Mouse (Mus musculus) E14TG2a.4 (cell line): Measurements from ENCODE around the gene Amfr.

Source experiments
- CTCF ChIP-seq: conservative IDR thresholded peaks from 2 replicates; pipeline ENCODE4 v1.5.1; 2014; ENCODE audit warnings: low read length
- NANOG ChIP-seq: IDR thresholded peaks from 2 replicates; pipeline ENCODE4 v1.6.1; 2014; ENCODE audit warnings: borderline replicate concordance, low read length, mixed read lengths
- POU5F1 ChIP-seq: IDR thresholded peaks from 2 replicates; pipeline ENCODE4 v1.6.1; 2014; ENCODE audit warnings: low read length, borderline replicate concordance

DNA sequence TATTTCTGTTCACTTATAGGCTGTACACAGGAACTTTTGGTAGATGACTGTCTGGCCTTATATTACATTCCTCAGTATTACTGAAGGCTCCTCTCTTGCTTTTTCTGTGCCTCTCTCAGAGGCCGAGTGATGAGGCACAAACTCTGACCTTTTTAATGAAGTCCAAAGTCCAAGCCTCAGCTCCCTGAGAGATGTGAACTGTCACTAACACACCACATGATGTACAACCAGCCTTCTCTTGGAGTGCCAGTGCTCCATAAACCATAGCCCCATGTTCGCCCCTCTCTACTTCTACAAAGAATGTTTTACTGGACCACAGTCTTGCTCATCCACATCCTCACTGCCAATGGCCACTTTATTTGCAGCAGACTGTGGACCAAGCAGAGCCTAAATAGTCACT, 37.3 kb downstream of the Amfr start:
- no peak for TF ChIP-seq CTCF
- no peak for TF ChIP-seq NANOG
- TF ChIP-seq POU5F1, result no peak
